9 mouse cellular contexts compared by ENCODE assay signal in genomic region chr12:61524183-61524651, GRCm38 (mm10). TPM values are rescaled to one million over a fixed set of nuclear protein-coding genes. Genes with fewer than 3 reads are reported as not detected.
DNase-seq lines count a peak whose midpoint lies in the region; ATAC-seq and TF ChIP-seq lines count a peak whose summit lies in the region.
"Had no signal": no experiment of that assay in that cellular context is flagged by ENCODE, and none has a peak within 500 bp of the region (broad histone marks: within the 10 kb centered on the region; RNA-seq: fewer than 3 reads in every experiment).

No protein-coding gene starts in this region.

- ATAC-seq in G1E (ENCODE audit: extremely low read depth, insufficient number of reproducible peaks, low FRiP score, poor library complexity, severe bottlenecking), result no peak
- no peak for ATAC-seq in forebrain, embryonic 14.5 days
- no peak for ATAC-seq in neural tube, embryonic 12.5 days (ENCODE audit: low FRiP score, low read depth)

- under 1% methylated on average over 33 of the region's 33 CpGs for WGBS in forebrain, embryonic 14.5 days
- under 1% methylated on average over 33 of the region's 33 CpGs for WGBS in neural tube, embryonic 12.5 days

- H3K27me3 ChIP-seq in G1E (ENCODE audit: insufficient read depth, low read length), result no peaks in the 10 kb centered on the region
- H3K27me3 ChIP-seq in forebrain, embryonic 14.5 days (replicated peaks; ENCODE audit: control insufficient read depth, insufficient read depth, low read length), result 0 out of 2 replicates have a peak, but pooled peaks cover 8% of the 10 kb centered on the region
- H3K27me3 ChIP-seq in neural tube, embryonic 12.5 days (replicated peaks), result peaks cover 33% of the 10 kb centered on the region

- no peaks in the 10 kb centered on the region for H3K36me3 ChIP-seq in G1E (replicated peaks)
- no peaks in the 10 kb centered on the region for H3K36me3 ChIP-seq in forebrain, embryonic 14.5 days (ENCODE audit: control insufficient read depth, insufficient read depth, low read length)
- no peaks in the 10 kb centered on the region for H3K36me3 ChIP-seq in neural tube, embryonic 12.5 days

- H3K4me2 ChIP-seq in forebrain, embryonic 14.5 days (ENCODE audit: low read length), result peak overlapping the region; percentile 81
- H3K4me2 ChIP-seq in neural tube, embryonic 12.5 days (replicated peaks), result peak overlapping the region; percentile 79

- DNase-seq in gastrocnemius, adult 2 months, result no peak
- no peak for DNase-seq in gastrocnemius, postnatal 36 days
- no peak for DNase-seq in G1E (ENCODE audit: low spot score)
- DNase-seq in forebrain, embryonic 14.5 days (ENCODE audit: low spot score), result peak; percentile 57
- DNase-seq in layer of hippocampus, postnatal 36 days, result peak; percentile 42 to 56
- DNase-seq in thymus, adult 18-20 months, result no peak
- DNase-seq in ovary, adult 18-20 months (ENCODE audit: low spot score), result no peak

- peaks cover 32% of the 10 kb centered on the region for H3K9me3 ChIP-seq in G1E (replicated peaks)
- no peaks in the 10 kb centered on the region for H3K9me3 ChIP-seq in forebrain, embryonic 14.5 days (replicated peaks; ENCODE audit: control insufficient read depth, low read length)
- no peaks in the 10 kb centered on the region for H3K9me3 ChIP-seq in neural tube, embryonic 12.5 days

- peak overlapping the region; percentile 7 for H3K4me3 ChIP-seq in gastrocnemius, adult 2 months
- 0 out of 2 replicates have a peak overlapping the region, but pooled peaks have one; percentile 21 for H3K4me3 ChIP-seq in G1E (ENCODE audit: low read depth, low read length)
- H3K4me3 ChIP-seq in forebrain, embryonic 14.5 days (ENCODE audit: low read depth, low read length), result peak overlapping the region; percentile 61
- H3K4me3 ChIP-seq in neural tube, embryonic 12.5 days, result peak overlapping the region; percentile 63

- no peaks in the 10 kb centered on the region for H3K4me1 ChIP-seq in G1E (ENCODE audit: insufficient read depth, low read depth, low read length)
- peaks cover 5% of the 10 kb centered on the region; the same call in 1 of the 2 replicates for H3K4me1 ChIP-seq in forebrain, embryonic 14.5 days (ENCODE audit: control insufficient read depth, insufficient read depth, low read length)
- peaks cover 18% of the 10 kb centered on the region for H3K4me1 ChIP-seq in neural tube, embryonic 12.5 days

- TF ChIP-seq CTCF in gastrocnemius, adult 2 months (IDR thresholded peaks at IDR 0.05), result no peak
- TF ChIP-seq CTCF in G1E (IDR thresholded peaks at IDR 0.05; ENCODE audit: low read depth, low read length), result no peak

- no peak overlapping the region for H3K27ac ChIP-seq in gastrocnemius, adult 2 months
- H3K27ac ChIP-seq in forebrain, embryonic 14.5 days (ENCODE audit: low read depth, low read length), result peak overlapping the region; percentile 77
- no peak overlapping the region for H3K27ac ChIP-seq in neural tube, embryonic 12.5 days

- intact Hi-C loops in gastrocnemius, adult 2 months (cut with DNase I), result no loop called here
- intact Hi-C loops in gastrocnemius, postnatal 36 days (cut with DNase I), result no loop called here

- peak overlapping the region; percentile 79 for H3K9ac ChIP-seq in forebrain, embryonic 14.5 days (ENCODE audit: low read length)
- H3K9ac ChIP-seq in neural tube, embryonic 12.5 days, result peak overlapping the region; percentile 53

RNA-seq across cellular contexts. Expression of gene Lrfn5, which starts 1.3 kb away (rescaled TPM):
- total RNA-seq in gastrocnemius, adult 2 months (2021), result not detected
- not detected for total RNA-seq in gastrocnemius, postnatal 36 days (2021)
- total RNA-seq in G1E (2014; fragmentation: Nextera tagmentation) (not detected in 2 replicates), G1E (2017) (0.12 and 0.33 TPM in 2 replicates)
- polyA plus RNA-seq in G1E (2012), result not detected in 2 replicates
- polyA plus RNA-seq in forebrain, embryonic 14.5 days (2014; fragmentation: Nextera tagmentation; extraction: Ambion mirVana), result 27.5 and 41.4 TPM in 2 replicates
- 100 to 1,000 TPM; 105 to 107 TPM for total RNA-seq in layer of hippocampus, postnatal 36 days (2021)
- 19.0 and 20.1 TPM in 2 replicates for polyA plus RNA-seq in neural tube, embryonic 12.5 days (2016; fragmentation: Nextera tagmentation; extraction: Ambion mirVana)
- polyA plus RNA-seq: spleen, adult 2 months had no signal

Comparison
In these comparisons a context has a peak if more than half of its experiments do, and no peak if none do; other contexts are left out.
1. DNase-seq: peak in forebrain, embryonic 14.5 days (single experiment) and layer of hippocampus, postnatal 36 days (2 of 2); none in gastrocnemius, adult 2 months (single experiment), gastrocnemius, postnatal 36 days (0 of 2), G1E (single experiment), thymus, adult 18-20 months (0 of 2) and ovary, adult 18-20 months (single experiment).
2. H3K4me3 ChIP-seq: peak in every context shown above with its lines; median percentile 63 in neural tube, embryonic 12.5 days; 61 in forebrain, embryonic 14.5 days; 21 in G1E; 7 in gastrocnemius, adult 2 months.
3. RNA of gene Lrfn5, which starts 1.3 kb away (total RNA-seq): 105 to 107 TPM in layer of hippocampus, postnatal 36 days; 0.12 to 0.33 TPM in G1E, not detected in gastrocnemius, adult 2 months and not detected in gastrocnemius, postnatal 36 days; every median in the first group is over 10 times any median in the second.